Mouse (Mus musculus) liver, adult 2 months (tissue): Measurements from ENCODE around the gene Cacng3. TPM values are rescaled to one million over a fixed set of nuclear protein-coding genes. Genes with fewer than 3 reads are reported as not detected.

Experiments
- DNase-seq: peaks from one replicate; pipeline ENCODE4 v3.0.0-alpha.2; 2011; ENCODE audit warnings: low read depth, low spot score; ENCODE audit errors: extremely low read depth
- H3K27ac ChIP-seq: fragments of 200-500 bp; replicated peaks from 2 replicates; pipeline ENCODE4 v1.5.1; 2012; ENCODE audit warnings: low read depth, mild to moderate bottlenecking, control low read depth, inconsistent platforms, low read length; ENCODE audit not compliant: insufficient read depth
- H3K27me3 ChIP-seq: fragments of 200-500 bp; 2 replicates; pipeline ENCODE4 v1.6.1; 2012; ENCODE audit warnings: mild to moderate bottlenecking, moderate library complexity, low read length, inconsistent platforms; ENCODE audit not compliant: control insufficient read depth, insufficient read depth
- H3K36me3 ChIP-seq: fragments of 200-500 bp; 2 replicates; pipeline ENCODE4 v1.6.1; 2012; ENCODE audit warnings: low read length, inconsistent platforms; ENCODE audit not compliant: control insufficient read depth, insufficient read depth
- H3K4me1 ChIP-seq: fragments of 200-500 bp; 2 replicates; pipeline ENCODE4 v1.6.1; 2011; ENCODE audit warnings: low read length; ENCODE audit not compliant: control insufficient read depth, insufficient read depth
- H3K4me3 ChIP-seq: fragments of 200-500 bp; 2 replicates; pipeline ENCODE4 v1.5.1; 2011; ENCODE audit warnings: low read depth, mild to moderate bottlenecking, control low read depth, low read length, moderate library complexity; ENCODE audit not compliant: insufficient read depth
- H3K79me2 ChIP-seq: fragments of 200-500 bp; 2 replicates; pipeline ENCODE4 v1.6.1; 2012; ENCODE audit warnings: inconsistent platforms, mild to moderate bottlenecking, low read length, moderate library complexity; ENCODE audit not compliant: control insufficient read depth, insufficient read depth
- H3K9ac ChIP-seq: fragments of 200-500 bp; 2 replicates; pipeline ENCODE4 v1.6.1; 2012; ENCODE audit warnings: low read depth, mild to moderate bottlenecking, control low read depth, inconsistent platforms, low read length
- CTCF ChIP-seq: fragments of 200-500 bp; IDR thresholded peaks from 2 replicates; pipeline ENCODE4 v1.5.1; 2011; ENCODE audit warnings: low read depth, low read length, control low read depth
- POLR2A ChIP-seq: fragments of 200-500 bp; IDR thresholded peaks from 2 replicates; pipeline ENCODE4 v1.6.1; 2011; ENCODE audit warnings: low read length, control low read depth; ENCODE audit not compliant: insufficient read depth; ENCODE audit errors: extremely low read depth
- WGBS: fragments of 180-500 bp; shearing (Covaris S2); methylation state at CpG from one replicate; pipeline ENCODE4 v1.1.7; 2018; 5-methylcytosine and 5-hydroxymethylcytosine counted together
- polyA plus RNA-seq: library from polyadenylated mRNA; depleted of rRNA; stranded (reverse); fragments of >200 nt; gene quantifications from 2 replicates; pipeline ENCODE4 v1.2.3, GENCODE M21; 2012
- total RNA-seq: library from RNA; depleted of rRNA; stranded (reverse); fragments of >200 nt; gene quantifications from 2 replicates; pipeline ENCODE4 v1.2.3, GENCODE M21; 2014

Cacng3 gene
- total and polyA plus RNA-seq, 2 experiments = not detected

GRCm38 (mm10) chr7:122632946-122633345 is 37.3 kb upstream of the Cacng3 start:
- no peaks in the 10 kb centered on the region for H3K79me2 ChIP-seq
- TF ChIP-seq CTCF (no peak), POLR2A (no peak)
- H3K27ac ChIP-seq = no peak overlapping the region
- H3K4me1 ChIP-seq = 0 out of 2 replicates have a peak, but pooled peaks cover 4% of the 10 kb centered on the region
- DNase-seq = no peak
- H3K36me3 ChIP-seq = no peaks in the 10 kb centered on the region
- no peaks in the 10 kb centered on the region for H3K27me3 ChIP-seq
- 66% methylated on average over 5 of the region's 5 CpGs for WGBS
- no peak overlapping the region for H3K4me3 ChIP-seq
- no peak overlapping the region for H3K9ac ChIP-seq

GRCm38 (mm10) chr7:122633463-122633862 is 36.8 kb upstream of the Cacng3 start:
- Histone ChIP-seq H3K27ac (no peak overlapping the region), H3K79me2 (no peaks in the 10 kb centered on the region), H3K27me3 (no peaks in the 10 kb centered on the region), H3K4me1 (0 out of 2 replicates have a peak, but pooled peaks cover 4% of the 10 kb centered on the region), H3K36me3 (no peaks in the 10 kb centered on the region), H3K4me3 (no peak overlapping the region), H3K9ac (no peak overlapping the region)
- 89% methylated on average over 5 of the region's 5 CpGs for WGBS
- no peak for DNase-seq
- TF ChIP-seq POLR2A (no peak), CTCF (no peak)

GRCm38 (mm10) chr7:122643676-122644075 is 26.6 kb upstream of the Cacng3 start:
- WGBS = 90% methylated on average over 8 of the region's 8 CpGs
- TF ChIP-seq CTCF (no peak), POLR2A (no peak)
- H3K9ac ChIP-seq = no peak overlapping the region
- H3K36me3 ChIP-seq = no peaks in the 10 kb centered on the region
- no peaks in the 10 kb centered on the region for H3K79me2 ChIP-seq
- H3K27ac ChIP-seq = no peak overlapping the region
- no peak for DNase-seq
- no peaks in the 10 kb centered on the region for H3K4me1 ChIP-seq
- H3K4me3 ChIP-seq = no peak overlapping the region
- H3K27me3 ChIP-seq = no peaks in the 10 kb centered on the region

GRCm38 (mm10) chr7:122649306-122649705 is 21.0 kb upstream of the Cacng3 start:
- no peak for DNase-seq
- Histone ChIP-seq H3K36me3 (no peaks in the 10 kb centered on the region), H3K79me2 (no peaks in the 10 kb centered on the region), H3K27ac (no peak overlapping the region), H3K4me3 (no peak overlapping the region), H3K4me1 (no peaks in the 10 kb centered on the region), H3K27me3 (no peaks in the 10 kb centered on the region), H3K9ac (no peak overlapping the region)
- TF ChIP-seq POLR2A (no peak), CTCF (no peak)
- WGBS = 83% methylated on average over 10 of the region's 10 CpGs

- Histone ChIP-seq H3K79me2 (no peaks in the 10 kb centered on the region), H3K27me3 (no peaks in the 10 kb centered on the region), H3K4me3 (no peak overlapping the region), H3K4me1 (peaks cover 8% of the 10 kb centered on the region), H3K9ac (no peak overlapping the region), H3K27ac (no peak overlapping the region), H3K36me3 (no peaks in the 10 kb centered on the region)
- WGBS = 85% methylated on average over 3 of the region's 3 CpGs
- DNase-seq = no peak
- no peak for TF ChIP-seq POLR2A
- TF ChIP-seq CTCF = no peak
These were observed 17.8 kb upstream of the Cacng3 start for GRCm38 (mm10) chr7:122652523-122652922.

GRCm38 (mm10) chr7:122656671-122657070 is 13.6 kb upstream of the Cacng3 start:
- Histone ChIP-seq H3K4me1 (peaks cover 10% of the 10 kb centered on the region), H3K79me2 (no peaks in the 10 kb centered on the region), H3K27ac (no peak overlapping the region), H3K9ac (no peak overlapping the region), H3K36me3 (no peaks in the 10 kb centered on the region), H3K27me3 (no peaks in the 10 kb centered on the region), H3K4me3 (no peak overlapping the region)
- WGBS = 32% methylated on average over 3 of the region's 3 CpGs
- DNase-seq = peak; percentile 92
- TF ChIP-seq POLR2A (no peak), CTCF (no peak)
